Mouse (Mus musculus) cerebellum, postnatal 4 days (tissue): ENCODE results near the gene Prdm16.

ENCODE experiments used
- DNase-seq, 2 experiments: peaks; one replicate each; pipeline ENCODE4 v3.0.0; 2022; ENCODE audit warnings: low spot score in 2 of 2, mixed read lengths in 1 of 2

Gene Prdm16

DNA sequence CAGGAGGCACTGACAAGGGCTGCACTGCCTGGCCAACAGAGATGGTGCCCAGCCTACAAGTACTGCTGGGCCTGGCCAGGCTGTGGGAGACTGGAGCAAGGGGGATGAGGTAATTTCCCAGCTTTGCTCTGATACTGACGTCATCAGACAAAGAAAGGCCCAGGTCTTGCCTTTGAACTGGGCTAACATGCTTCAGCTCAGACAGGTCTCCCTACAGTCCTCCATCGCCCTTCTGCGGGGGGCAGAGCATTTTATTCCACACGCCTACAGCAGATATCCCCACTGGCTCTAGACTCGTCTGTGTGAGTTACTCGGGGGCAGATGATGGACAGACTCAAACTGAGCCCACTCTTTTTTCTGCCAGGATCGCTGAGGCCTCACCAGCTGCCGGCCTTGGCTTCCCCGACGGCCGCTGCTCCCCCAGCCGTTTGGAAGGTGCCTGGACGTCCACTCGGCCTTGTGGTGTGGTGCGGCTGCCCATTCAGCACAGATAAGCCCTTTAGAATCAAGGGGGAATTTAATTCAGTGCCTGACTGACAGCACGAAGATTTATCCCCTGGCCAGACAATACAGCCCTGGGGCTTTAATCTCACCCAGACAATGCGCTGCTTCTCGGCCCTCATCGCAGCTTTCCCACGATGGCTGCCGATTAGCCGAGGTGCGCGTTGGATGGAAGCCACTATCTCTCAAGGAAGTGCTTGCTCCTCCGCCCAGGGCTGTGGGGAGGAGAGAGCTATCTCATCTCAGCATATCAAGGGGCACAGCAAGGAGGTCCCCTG, 32.8 kb downstream of the Prdm16 start:
- DNase-seq, result peak in 1 of 2 experiments; percentile 19

DNA sequence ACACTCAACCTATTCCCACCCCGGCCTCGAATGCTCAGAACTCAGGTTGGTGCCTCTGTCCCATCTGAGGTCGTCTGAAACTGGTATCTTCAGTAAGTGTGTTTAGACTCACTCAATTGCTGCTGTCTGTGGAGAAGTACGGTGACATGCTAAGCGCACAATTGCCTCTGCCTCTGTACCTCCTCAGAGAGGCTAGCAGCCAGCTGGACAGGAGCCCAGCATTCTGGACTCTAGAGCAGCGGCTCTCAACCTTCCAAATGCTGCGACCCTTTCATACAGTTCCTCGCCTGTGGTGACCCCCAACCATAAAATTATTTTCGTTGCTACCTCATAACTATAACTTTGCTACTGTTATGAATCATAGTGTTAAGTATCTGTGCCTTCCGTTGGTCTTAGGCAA, 34.3 kb downstream of the Prdm16 start:
- peak in 1 of 2 experiments; percentile 36 for DNase-seq

DNA sequence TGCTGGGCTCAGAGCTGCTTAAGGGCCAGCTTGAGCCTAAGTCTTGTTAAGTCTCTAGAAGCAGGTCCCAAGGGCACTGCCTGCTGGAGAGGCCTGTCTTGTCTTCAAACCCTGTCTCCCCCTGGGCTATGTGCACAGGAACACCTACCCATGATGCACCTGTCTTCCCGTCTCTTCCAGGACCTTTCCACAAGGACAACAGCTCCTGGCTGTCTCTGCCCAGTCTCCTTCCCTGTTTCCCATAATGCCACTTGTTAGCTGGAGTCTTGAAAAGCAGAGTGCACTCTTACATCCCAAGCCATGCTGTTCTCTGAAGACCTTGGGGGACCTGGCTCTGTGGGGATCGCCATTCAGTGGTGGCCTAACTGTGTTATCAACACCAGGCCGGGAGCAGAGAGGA, 35.7 kb downstream of the Prdm16 start:
- DNase-seq, result no peak

DNA sequence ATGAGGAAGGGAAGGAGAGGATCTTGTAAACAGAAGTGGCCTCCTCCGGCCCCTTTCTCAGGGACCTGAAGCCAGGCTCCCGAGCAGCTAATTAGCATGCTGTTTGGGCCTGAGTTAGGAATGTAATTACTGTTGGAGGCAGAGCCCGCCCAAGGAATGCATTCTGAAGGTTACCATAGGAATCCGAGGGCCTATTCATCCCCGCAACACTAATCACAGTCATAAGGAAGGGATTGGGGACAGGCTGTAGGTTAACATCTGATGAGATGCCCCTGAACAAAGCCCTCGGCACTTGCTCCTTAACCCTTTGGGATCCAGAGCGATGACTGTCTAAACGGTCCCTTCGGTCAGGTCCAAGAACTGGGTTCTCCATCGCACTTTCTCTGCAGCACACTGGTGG, 36.7 kb downstream of the Prdm16 start:
- no peak for DNase-seq

DNA sequence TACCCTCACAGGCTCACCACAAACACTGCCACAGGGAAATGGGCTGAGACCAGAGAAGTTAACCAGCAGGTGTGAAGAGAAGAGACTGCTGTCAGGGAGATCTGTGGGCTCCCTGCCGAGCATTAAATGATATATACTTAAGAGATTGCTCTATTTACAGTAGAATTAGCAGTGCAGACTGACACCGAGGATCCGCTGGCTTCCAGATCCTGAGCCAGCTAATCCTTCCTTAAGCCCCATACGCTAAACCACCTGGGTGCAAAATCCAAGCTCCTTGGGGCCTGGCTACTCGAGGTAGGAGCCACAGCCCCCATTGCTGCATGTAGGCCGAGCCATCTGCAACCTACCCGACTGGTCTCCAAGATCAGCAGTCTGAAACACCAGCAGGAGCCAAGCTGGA, 38.3 kb downstream of the Prdm16 start:
- DNase-seq, result no peak

DNA sequence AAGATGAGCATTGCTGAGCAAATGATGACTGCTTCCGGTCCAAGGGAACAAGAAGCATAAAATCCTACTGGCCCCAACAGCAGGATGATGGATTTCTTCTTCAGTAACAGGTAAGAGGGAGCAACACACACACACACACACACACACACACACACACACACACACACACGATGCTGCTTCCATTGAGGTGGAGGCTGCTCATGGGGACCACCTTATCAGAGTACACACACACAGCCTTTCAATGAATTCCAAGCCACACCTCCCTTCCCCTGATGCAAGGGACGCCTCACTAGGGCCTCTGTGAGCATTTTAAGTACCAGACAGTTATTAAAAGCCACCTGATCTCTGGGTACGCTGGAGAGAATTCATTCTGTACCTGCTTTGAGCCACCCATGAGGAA, 39.9 kb downstream of the Prdm16 start:
- no peak for DNase-seq

DNA sequence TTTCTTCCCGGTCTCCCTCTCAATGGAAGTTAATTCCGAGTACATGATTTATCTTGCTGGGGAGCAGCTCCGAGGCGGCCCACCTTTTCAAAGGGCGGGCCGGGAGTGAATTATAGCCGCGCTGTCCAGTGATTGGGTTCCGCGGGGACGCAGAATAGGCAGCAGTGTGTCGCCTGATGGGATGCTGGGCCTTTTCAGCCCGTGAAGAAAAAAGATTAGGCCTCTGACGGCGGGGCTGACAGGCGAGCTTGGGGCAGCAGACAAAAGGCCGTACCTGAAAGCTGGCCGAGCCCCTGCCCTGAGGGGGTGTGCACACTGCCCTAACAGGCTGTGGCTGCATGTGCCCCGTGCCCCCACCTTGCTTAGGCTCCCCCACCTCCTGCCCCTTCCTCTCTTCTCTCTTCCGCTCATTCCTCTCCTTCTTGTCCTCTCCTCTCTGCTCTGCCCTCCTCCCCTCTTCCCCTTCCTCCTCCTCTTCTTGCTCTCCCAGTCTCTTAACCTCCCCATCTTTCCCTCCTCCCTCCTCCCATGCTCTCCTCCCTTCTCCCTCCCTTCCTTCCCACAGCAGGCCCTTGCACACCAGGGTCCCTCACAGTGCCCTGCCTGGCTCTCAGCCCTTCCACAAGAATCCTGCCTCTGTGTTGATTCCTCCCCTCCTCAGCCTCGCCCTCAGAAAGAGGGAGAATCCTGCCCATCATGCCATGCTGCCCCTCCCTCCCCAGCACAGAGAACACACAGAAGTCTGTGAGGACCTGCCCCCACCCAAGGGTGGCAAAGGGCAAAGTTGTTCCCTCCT, 41.7 kb downstream of the Prdm16 start:
- DNase-seq, result no peak

DNA sequence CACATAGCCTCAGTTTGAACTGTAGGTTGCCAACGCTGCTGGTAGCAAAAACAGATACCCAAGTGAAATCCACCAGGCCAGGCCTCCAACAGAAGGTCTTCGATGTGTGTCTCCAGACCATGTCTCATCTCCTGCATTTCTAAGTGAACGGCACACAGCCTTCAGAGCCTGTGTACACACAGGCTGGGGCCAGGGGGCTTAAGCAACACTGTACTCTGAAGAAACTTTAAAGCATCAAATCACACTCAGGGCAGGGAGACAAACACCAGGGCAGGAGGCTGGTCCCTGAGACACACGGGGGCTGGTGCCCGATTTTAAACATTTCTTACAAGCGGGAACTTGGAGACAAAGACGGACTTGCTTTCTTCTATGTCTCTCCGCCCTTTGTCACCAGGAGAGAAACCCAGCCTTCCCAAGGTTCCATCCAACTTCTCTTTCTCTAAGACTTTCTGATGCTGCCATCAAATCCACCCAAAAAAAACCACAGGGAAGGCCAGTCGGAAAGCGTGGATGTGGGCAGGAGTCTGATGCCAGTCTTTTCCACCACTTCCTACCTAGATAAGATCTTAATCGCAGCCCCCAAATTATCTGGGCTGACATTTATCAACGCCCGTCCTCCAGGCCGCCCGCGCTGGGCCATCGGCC, 42.4 kb downstream of the Prdm16 start:
- DNase-seq, result no peak

DNA sequence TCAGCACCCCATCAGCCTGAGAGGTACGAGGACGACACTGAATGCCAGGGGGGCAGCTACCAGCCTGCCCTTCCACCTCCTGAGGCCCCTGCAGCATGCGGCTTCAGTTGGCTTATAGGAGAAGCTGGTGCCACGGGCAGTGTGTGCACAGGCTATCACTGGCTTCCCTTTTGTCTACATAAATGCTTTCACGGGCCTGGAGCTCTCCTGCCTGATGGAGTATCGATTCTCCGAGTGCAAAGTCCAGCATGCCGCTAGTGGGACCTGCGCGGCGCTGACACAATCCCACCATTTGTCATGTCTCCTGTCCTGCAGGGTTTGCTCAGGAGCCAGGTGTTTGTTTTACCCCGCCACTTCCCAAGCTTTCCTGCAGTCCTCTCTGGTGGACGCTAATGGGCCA, 44.1 kb downstream of the Prdm16 start:
- no peak for DNase-seq

DNA sequence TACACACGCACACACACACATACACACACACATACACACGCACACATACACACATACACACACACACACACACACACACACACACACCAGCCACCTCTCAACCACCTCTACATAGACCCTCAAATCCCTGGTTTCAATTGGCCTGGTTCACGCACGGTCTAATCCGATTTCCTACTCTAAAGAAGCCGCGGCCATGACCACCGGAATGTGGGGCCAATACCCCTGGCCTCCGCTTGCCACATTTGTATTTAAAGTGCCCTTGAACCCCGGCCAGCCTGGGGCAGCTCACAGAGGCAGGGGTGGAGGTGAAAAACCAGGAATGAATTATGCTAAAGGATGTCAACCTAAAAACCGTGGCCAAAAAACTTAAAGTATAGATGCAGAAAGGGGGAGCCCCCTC, 45.8 kb downstream of the Prdm16 start:
- DNase-seq, result no peak

DNA sequence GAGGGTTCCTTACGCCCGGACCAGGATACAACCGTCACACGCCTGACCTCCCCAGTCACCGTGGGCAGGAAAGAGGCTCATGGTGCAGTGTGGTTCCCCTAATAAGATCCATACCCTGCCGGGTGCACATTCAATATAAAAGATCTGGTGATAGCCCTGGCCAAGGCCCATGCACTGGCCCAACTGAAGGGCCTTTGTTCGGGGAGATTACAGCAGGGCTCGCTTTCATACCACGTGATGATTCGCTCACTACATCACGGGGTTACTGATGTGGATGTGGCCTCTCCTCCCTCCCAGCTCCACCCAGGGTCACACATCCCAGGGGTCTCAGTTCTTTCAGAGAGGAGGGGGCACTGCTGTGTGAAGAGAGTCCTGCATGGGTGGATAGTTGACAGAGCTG, 50.3 kb downstream of the Prdm16 start:
- DNase-seq, result no peak

DNA sequence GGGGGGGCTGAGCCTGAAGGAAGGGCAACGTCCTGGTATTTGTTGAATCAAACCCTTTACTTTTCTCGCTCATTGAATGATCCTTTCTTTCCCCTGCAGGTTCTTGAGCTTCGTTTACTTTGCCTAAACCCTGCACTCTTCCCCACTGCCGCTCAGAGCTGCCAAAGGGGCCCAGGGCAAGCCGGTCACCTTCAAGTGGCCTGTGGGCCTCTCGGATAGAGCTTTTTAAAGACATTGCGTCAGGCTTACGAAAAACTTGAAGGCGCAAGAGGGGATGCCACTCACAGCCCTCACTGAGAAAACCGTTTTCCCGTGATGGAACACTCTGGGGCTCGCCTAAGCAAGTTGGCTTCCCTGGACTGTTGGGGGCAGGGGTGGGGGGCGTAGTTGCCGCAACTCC, 50.9 kb downstream of the Prdm16 start:
- no peak for DNase-seq

DNA sequence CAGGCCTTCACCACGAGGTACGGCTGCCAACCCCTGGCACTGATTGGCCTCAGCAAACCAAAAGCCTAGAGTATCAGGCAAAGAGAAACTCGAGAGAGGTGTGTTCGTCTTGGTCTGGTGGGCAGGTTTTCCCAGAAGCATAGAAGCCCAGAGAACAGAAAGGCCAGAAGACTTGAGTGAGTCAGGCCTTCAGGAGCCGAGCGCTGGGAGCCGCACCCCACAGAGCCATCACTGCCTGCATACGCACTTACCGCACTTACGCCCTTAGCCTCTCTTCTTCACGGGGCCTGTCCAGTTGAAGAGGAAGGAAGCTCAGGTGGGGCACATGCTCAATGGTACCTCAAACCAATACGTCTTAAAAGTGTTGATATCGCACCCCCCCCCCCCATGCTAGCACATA, 53.0 kb downstream of the Prdm16 start:
- no peak for DNase-seq

DNA sequence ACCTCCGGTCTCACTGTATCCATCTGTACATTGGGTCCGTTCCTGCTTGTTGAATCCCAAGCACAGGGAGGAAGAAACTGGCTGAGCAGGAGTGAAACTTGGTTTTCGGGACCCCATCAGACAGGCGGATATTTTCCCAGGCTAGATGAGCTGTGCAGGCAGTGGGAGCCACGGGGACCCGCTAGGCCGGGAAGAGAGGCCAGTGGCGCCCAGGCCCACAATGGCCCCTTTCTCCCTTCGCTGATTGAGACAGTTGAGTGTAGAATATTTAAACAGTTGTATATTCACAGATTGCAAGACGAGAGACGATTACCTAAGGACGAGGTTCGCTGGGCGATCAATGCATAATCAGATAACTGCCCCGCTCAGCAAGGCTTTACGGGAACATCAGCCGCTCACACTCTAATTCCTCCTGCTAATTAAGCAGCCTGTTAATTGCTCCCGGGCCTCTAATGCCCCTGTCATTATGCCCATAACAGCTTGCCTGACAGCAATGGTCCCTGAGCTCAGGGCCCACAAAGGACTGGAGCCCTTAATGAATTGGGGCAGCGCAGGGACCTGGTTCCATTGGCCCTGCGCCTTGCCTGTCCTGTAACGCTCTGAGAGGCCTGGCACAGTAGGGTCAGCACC, 54.0 kb downstream of the Prdm16 start:
- DNase-seq, result no peak

DNA sequence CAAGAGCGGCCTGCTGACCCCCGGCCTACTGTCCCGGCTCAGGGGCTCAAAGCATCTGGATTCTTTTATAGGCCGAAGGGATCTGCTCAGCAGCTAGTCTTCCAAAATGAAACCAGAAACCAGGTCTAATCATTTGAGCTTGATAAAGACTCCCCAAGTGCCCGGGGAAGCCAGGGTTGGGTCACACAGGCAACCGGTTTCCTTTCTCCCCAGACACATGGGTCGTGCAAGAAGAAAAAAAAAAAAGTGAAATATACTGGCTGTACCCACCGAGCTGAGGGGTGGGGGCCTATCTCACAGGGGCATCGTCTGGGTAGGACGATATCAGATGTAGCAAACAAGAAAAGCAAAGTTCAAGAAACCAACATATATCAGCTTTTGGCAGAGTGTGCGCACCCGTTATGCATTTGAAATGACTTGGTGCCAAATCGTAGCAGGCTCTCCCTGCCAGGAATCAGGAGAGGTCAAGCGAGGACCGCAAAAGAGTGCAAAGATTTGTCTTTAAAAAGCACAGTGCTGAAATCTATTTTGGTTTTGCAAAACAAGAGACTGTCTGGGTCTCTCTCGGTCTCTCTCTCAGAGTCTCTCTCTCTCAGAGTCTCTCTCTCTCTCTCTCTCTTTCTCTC, 55.3 kb downstream of the Prdm16 start:
- no peak for DNase-seq

DNA sequence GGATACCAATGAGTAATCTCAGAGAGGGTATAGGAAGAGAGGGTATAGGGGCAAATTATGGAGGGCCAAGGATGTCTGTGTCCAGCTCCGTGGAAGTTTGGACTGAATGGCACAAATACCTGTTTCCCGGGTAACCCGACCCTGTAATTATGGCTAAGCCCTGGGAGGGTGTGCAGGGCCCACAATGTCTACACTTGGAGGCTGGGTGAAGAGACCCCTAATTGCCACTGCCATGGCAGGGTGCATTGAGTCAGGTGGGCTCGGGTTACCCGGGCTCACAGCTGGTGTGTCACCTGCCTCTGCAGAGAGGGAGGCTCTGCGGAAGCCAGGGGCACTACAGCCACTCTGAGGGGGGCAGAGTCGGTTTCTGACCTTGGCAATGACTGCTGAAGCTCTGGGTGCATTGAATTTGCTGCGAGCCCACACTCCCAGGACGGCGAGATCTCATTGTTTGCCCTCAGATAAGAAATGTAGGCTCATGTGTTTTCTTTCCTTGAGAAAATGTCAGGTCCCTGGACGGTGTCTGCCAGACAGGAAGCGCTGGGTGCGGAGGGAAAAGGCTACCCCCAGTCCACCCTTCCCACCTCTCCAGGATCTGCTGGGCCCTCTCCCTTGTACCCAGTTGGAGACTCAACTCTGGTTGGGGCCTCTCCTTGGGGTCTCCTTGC, 62.3 kb downstream of the Prdm16 start:
- DNase-seq, result no peak

DNA sequence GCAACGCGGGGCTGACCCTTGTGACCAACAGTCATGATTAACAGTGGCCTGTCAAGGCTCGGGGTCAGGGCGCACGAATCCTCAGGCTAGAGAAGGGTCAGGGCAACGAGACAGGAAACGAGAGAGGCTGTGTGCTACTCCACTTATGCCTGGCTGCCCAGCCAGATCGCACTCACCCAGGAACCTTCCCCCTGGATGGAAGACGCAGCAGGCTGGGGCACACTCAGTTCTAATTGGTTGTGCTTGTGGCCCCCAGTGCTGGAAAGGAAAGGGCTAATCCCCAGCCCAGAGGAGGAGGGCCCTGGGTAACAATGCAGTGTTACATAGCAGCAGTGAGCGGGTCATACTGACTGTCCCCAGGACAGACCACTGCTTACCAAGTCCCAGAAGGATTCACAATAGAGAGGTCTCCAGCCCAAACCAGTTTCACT, 66.2 kb downstream of the Prdm16 start:
- DNase-seq, result no peak

DNA sequence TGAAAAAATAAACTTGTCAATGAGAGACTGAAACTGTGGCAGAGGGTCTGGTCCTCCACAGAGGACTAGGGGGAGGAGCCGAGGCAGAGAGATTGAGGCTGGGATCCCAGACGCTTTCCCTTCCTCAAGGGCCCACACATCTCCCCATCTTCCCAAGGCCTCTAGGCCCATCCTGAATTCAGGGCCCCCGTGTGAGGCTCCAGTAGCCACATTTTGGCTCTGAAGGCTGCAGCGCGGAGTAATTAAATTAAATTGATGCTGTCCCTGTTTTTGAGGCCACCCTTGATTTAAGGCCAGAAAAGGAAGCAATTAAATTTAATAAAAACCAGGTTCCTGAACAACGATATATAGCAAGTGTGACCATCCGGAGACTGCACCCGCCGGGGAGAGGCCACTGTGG, 66.8 kb downstream of the Prdm16 start:
- no peak for DNase-seq

DNA sequence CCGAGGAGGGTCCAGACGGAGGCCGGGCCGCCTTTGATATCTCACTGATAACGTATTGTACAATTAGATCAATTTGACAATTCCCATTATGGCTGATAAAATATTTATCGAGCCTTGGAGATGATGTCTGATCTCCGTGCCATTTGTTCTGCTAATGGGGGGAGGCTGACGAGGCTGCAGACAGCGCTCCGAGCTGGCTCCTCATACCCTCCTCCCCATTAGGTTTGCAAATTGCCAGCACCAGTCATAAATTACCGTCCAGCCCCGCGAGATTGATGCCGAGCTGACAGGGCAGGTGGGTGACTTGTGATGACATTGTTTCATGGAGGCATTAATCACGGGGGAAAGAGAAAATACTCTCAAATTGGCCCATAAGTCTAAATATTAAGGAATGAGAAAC, 67.9 kb downstream of the Prdm16 start:
- no peak for DNase-seq

DNA sequence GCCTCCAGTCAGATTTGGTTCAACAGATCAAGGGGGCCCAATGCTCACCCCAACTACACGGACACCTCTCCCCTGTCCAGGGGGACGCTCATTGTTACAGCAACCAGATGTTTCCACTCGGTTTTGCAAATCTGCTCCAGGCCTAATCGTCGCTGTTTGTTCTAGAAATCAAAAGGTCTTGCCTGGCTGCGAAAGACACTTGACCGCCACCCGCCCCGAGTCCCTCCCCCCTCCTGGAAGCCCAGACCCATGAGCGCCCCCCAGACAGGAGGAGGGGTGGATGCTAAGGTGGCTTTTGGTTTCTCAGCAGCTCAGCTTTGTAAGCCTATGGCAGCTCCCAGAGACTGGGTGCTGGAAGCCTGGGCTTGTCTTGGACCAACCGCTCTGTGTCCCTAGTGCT, 68.7 kb downstream of the Prdm16 start:
- no peak for DNase-seq

DNA sequence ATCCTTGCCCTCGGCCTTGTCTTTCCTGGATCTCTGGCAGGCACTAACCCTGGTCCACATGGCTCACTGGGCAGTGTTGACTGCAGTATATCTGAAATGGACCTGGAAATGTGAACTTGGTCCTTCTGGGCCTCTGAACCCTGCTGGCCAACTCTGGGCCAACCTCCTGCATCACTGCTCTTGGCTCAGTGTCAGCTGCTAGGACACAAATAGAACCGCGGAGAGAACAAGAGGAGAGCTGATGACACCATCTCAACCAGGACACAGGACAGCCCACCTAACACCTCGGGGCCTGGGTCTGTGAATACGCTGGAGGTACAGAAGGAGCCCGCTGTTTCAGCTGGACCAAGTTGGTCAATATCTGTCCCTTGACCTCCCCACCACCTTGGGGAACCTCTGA, 73.5 kb downstream of the Prdm16 start:
- DNase-seq, result no peak
